Mouse (Mus musculus): ENCODE measurements around the gene Rarb.

Gene Rarb

DNA sequence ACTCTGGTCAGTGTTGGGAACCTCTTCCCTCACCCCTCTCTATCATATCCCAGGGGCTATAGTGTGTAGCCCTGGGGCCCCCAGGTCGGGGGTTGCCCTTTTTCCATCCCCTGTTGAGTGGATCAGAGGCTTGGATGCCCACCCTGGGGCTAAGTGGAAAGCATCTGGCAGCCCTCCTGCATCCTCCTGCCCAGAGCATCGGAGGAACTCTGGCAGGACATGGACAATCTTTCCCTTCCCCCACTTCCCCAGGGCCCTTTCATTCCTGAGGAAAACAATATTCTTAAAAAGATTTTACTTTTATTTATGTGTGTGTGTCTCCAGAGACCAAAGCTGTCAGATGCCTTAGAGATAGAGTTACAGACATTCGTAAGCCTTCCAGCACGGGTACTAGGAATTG is 281.5 kb downstream of the Rarb start:
- no peak for DNase-seq (ENCODE audit: low read depth, low spot score)

DNA sequence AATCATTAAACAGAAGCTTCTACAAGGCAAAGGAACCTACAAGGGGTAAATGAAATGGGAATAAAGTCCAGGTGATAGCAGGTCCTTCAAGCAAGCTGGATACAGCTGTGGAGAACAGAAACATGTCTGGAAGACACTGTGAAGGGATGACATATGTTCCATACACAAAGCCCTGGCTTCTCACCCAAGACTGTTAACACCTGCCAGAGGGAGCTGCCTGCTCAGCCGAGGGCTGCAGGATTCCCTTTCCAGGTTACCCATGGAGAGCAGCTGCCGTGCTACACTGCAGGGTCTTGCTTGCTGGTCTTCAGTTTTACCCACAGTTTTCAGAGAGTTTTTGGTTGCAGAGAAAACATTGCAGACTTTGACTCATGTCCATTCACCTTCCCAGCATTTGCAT is 290.3 kb downstream of the Rarb start:
- no peak for DNase-seq (ENCODE audit: low read depth, low spot score)

DNA sequence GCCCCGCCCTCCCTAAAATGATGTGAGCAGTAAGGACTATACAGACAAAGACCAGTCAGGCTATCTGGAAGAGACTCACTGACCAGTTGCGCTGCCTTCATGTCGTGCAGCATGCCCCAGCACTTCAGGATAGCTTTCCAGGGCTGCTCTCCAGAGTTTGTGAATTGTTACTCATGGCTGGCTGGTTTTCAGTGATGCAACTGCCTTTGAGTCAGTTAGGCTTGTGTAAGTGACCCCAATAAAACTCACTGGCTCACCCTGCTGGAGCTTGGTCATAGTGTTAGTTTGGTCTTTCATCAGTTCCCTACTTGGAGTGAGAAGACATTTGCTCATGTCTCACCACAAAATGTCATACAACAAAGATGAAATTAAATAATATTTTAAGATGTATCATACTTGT is 292.8 kb downstream of the Rarb start:
- DNase-seq (ENCODE audit: low read depth, low spot score) = no peak

DNA sequence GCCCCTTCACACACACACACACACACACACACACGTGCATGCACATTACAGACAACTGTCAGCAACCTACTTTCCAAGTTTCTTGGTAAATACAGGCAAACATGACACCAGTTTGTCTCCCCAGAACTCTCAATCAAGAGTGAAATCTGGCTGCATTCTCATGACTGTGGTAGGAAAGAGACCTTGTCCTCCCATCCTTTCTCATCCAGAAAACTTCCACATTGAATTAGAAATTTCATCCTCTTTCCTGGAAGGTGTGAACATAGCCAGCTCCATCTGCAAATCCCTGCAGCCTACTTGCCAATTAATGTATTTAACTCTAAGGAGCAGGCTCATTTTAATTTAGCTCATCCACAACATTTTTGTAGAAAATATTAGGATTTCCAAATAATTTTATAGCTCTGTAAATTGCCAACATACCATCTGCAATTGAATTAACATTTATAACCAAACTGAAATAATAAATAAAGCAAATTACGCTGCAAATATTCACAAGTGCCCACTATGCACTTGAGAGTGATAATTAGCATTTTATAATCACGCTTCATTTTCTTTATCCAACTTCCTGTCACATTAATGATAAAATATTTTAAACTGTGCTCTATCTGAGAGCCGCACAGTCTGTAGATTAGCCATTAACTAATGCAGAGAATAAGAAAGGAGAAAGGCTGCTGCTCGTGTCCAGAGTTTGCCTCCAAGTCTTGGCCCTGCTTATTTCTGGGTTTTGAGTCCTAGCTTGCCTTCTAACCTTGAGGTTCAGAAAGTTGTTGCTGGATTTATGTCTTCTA is 293.6 kb downstream of the Rarb start:
- no peak for DNase-seq (ENCODE audit: low read depth, low spot score)

DNA sequence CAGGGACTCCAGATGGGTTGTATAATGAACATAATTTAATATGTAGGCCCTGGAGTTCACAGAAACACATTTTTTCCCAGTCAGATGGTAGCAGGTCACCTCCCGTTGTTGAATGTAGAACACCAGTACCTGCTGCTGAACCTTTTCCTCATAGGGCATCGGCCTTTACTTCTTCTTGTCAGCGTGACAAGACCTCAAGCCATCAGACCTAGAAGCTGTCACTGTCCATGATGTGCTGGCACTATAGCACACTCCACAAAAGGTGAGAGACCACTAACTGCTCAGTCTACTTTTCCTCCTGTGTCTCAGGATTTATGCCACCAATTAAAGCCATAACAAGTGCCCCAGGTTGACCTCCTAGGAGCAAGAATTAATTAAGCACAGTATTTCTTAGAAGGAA is 296.1 kb downstream of the Rarb start:
- DNase-seq (ENCODE audit: low read depth, low spot score) = no peak

DNA sequence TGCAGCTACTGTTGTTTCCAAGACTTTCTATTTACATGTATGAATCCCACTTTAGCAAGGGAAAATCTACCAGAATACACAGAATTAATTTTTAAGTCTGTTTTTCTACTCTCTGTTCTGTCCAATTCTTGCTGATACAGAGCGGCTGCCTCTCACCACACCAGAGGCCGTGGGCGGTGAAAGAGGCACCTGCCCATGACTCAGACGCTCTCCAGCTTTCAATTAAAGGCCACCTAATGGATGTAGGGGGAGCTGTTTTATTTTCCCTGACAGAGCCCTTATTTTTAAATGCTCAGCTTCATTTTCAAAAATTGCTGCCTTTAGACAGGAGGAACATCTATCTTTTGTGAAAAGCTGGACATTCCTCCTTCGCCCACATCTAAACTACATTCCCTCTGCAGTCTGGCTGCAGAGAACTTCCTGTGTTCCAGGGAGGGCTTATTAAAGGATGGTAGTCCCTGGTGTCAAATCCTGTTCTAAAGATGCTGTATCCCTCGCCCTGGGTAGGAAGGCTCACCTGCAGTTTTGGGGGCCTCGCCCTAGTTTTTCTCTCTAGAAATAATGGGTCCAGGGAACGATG is 299.3 kb downstream of the Rarb start:
- DNase-seq (ENCODE audit: low read depth, low spot score) = no peak

DNA sequence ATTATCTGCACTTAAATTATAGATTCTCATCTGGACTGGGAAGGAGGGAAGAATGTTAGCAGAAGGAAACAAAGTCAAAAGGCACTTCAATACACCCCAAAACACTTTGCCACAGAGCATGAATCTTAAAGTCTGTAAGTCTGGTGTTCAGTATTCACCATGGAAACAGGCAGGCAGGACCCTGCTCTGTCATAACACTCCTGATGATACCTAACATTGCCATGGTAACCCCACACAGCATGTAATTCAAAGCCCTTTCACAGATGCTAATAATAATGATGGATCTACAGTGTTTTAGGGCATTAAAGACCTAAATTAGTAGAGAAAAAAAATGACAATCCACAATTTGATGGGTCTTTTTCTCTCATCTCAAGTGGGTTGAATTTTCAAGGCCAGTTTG is 301.0 kb downstream of the Rarb start:
- DNase-seq (ENCODE audit: low read depth, low spot score) = no peak

DNA sequence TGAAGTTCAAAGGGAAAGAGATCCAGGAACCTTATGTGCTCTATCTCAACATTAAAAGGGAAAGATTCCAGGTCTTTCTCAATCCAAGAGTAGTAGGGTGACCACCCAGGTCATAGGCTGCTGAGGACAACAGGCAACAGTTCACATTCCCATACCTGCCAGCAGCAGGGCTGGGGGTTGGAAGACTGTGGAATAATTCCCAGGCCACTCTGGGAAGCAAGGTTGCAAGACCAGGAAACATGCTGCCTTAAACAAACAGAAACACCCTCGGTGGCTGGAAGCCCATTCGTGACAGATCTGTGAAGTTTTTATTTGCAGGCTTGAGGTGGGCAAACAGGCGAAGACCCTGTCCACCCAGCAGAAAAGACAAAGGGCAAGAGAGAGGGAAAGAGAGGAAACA is 303.2 kb downstream of the Rarb start:
- no peak for DNase-seq (ENCODE audit: low read depth, low spot score)

DNA sequence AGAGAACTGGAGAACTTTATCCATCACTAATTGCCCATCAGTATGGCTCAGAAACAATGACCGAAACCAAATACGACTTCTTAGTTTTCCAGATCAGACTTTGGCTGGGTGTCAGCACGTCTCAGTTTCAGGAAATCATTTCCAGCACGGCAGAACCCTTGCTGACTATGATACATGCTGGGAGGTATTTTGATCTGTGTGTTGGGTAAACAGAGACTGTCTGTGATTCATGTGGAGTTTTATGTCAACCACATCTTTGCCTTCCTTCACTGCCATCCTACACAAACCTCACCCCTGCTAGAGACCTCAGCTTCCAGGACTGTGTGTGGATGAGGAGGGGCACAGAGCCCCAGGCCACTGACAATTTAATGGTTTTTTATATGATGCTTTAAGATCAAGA is 308.4 kb downstream of the Rarb start:
- DNase-seq (ENCODE audit: low read depth, low spot score) = no peak

DNA sequence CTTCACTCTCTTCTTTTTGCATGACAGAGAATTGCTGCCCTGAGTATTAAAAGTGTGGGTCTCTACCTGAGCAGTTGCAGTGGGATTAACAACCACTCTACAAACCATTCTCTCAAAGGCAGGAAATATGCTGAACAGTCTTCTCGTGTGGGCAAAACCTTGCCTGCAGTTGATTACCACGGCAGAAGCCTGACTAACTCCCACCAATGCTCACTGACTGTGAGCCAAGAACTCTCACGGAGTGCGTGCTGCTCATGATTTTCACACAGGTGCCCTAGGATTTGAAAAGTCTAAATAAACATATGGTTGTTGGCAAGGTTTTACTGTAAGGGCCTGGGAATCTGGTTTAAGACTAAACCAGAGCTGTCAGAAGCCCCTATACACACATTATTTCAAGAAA is 309.1 kb downstream of the Rarb start:
- no peak for DNase-seq (ENCODE audit: low read depth, low spot score)

DNA sequence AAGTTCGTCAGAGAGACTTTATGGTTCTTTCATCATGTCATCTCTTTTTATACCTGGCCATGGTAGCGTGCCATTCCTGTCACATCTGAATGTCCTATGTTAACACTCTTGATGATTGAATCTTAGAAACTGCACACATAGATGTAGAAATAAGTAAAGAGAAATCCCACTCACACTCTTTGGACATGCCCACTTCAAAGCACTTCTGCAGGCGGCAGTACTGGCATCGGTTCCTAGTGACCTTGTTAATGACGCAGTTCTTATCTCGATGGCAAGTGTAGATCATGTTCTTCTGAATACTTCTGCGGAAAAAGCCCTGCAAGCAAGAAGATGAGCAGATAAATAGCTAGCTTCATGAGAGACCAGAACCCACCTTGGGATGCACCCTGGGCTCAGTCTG is 310.2 kb downstream of the Rarb start:
- no peak for DNase-seq (ENCODE audit: low read depth, low spot score)

DNA sequence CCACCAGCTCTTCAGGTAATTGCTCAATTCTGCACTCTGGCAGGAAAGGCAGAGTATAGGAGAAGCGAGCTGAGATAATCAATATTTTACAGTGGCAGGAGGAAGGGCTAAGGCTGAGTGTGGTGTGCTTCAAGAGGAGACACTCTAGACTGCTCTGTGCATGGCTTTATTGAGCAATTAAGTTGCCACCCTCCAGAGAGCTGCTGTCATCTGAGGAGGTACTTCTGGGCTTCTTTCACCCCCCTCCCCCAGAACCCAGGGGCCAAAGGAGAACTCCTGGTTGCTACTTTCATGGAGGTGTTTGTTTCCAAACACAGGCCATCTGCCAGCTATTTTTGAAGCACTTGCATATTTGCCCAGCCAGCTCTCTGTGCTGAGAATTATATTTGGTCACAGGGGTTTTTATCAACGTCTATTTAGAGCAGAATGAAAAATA is 321.7 kb downstream of the Rarb start:
- DNase-seq (ENCODE audit: low read depth, low spot score) = no peak

DNA sequence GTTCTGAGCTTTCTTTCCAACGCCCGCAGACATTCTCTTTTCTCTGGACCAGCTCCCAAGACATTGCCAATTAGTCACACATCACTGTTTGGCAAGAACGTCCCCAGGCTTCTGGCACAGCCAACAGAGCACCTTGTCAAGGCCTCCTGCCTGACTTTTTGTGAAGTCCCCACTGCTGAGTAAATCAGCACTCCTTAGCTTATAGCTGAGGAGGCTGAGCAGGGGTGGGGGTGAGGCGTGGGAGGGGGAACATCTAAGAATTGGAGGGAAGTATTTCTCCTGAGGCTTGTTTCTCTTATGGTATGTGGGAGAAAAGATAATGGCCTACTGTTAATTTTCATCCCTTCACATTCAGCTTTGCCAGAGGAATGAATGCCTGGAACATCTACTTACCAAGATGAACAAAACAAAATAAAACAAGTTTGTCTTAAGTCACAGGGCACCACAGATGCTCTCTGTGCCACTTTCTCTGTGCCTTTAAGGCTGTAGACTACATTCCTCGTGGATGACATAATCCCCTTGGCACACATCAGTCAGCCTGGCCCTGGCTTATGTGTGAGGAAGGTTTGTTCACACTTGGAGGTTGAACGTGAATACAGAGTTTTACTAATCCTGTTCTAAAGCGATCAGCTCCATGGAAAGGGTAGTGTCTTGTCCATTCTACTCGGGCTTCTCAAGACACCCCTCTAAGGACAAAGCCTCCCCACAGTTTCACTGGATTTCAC is 335.1 kb downstream of the Rarb start:
- DNase-seq (ENCODE audit: low read depth, low spot score) = no peak

DNA sequence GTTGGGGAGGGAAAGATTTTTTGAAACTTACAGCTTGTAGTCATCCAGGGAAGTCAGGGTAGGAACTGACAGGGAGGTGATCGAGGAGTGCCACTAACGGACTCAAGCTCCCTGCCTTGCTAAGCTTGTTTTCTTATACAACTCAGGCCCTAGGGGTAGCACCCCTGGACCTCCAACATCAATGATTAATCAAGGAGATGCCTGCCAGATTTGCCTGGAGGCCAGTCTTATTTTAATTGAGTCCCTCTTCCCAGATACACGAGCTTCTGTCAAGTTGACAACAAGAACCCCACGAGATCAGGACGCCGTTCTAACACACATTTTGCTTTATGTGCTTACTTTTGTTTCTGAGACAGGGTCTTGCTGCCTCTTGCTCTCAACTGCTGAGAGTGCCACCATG is 338.3 kb downstream of the Rarb start:
- DNase-seq (ENCODE audit: low read depth, low spot score) = no peak

DNA sequence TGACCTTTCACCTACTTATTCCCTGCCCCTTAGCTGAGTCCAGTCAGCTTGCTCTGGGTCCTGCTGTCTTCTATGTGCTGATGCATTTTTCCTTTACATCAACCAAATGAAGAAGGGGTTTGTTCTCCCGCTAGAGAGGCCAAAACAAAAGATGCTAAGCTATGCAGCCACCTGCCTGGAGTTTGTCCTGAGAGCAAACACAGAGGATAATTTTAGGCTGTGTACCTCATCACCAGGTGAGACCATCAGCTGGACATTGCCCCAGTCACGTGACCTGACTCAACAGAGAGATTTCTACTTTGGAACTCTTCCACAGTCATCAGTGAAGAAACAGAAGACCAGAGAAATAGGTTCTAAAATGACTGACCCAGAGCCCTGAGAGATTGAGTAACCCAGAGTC is 339.4 kb downstream of the Rarb start:
- DNase-seq (ENCODE audit: low read depth, low spot score) = no peak

DNA sequence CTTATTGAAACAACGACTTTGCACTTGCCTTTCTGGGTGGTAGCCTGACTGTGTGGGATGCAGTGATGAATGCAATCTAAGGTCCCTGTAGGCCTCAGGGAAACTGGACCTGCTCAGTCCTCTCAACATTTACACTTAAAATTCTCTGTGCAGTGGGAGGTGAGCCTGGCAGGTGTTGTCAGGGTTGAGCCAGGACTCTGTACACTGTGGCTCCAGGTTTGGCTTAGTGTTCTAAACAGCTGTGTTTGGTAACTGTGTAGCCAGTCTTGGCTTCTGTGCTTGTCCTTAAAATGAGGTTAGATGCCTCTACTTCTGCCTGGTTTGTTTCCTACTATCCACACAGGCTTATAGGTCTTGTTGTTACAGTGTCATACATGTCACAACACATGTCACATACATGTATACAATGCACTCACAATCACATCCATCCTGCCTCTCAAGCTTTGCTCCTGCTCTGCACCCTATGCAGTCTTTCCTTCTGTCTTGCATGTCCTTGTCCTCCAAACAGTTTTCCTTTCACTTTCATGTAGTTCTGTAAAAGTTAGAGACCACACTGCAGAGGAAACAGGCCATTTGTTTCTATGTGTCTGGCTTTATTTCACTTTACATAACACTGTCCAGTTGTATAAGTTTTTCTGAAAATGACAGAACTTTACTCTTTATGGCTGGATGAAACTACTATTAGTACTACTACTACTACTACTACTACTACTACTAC is 340.2 kb downstream of the Rarb start:
- DNase-seq (ENCODE audit: low read depth, low spot score) = no peak

DNA sequence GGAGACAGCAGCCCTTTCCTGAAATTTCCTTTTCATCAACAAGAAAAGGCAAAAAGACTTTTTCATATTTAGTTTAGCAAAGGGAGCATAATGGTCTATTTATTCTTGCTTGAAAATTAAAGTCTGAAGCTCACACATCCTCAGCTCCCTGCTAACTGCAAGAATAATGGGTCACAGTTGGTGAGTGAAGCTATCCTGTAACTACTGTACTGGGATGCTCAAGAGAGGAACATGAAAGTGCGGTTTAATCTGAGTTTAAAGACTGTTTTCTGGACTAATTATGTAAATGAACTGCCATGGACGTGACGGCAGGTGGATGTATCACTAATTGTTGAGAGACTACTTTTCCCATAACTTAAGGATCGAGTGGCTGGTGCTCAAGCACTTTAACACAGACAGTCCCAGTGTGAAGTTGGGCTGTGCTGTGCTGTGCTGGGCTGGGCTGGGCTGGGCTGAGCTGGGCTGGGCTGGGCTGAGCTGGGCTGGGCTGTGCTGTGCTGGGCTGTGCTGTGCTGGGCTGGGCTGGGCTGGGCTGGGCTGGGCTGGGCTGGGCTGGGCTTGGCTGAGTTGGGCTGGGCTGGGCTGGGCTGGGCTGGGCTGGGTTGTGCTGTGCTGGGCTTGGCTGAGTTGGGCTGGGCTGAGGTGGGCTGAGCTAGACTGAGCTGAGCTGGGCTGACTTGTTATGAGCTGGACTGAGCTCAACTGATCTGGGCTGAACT is 370.5 kb downstream of the Rarb start:
- DNase-seq (ENCODE audit: low read depth, low spot score) = no peak

DNA sequence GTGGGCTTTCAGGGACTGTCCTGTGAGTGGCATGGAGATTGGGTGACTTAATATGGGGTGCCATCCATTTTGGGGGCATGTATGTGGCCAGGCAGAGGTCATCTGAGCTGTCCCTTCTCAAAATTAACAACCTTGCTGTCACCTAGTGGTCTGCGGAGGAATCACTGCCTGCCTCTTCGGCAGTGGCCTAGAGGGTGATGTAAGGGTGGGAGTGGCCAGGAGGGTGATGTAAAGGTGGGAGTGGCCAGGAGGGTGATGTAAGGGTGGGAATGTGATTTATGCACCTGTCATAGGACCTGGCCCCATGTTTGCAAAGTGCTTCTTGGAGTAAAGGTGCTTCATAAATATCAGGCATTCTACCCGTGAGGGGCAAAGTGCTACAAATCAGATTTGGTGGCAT is 371.4 kb downstream of the Rarb start:
- peak; percentile 24 for DNase-seq (ENCODE audit: low read depth, low spot score)

DNA sequence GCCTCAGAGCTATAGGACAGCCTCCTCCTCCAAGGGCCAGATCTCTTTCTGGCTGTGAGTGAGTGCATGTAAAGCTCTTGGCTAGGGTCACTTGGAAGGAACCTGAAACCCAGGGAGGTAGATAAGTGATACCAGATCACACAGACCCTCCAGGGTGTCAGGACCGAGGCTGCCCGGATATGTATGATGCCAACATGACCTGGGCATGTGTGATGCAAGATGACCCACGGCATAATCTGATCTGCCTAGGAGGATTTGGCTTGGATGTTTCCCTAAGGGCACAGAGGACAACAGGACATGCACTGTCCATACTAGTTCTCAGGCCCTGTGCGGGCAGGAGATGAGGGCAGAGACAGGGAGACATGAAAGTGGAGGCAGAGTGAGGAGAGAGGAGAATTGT is 374.1 kb downstream of the Rarb start:
- DNase-seq (ENCODE audit: low read depth, low spot score) = no peak

DNA sequence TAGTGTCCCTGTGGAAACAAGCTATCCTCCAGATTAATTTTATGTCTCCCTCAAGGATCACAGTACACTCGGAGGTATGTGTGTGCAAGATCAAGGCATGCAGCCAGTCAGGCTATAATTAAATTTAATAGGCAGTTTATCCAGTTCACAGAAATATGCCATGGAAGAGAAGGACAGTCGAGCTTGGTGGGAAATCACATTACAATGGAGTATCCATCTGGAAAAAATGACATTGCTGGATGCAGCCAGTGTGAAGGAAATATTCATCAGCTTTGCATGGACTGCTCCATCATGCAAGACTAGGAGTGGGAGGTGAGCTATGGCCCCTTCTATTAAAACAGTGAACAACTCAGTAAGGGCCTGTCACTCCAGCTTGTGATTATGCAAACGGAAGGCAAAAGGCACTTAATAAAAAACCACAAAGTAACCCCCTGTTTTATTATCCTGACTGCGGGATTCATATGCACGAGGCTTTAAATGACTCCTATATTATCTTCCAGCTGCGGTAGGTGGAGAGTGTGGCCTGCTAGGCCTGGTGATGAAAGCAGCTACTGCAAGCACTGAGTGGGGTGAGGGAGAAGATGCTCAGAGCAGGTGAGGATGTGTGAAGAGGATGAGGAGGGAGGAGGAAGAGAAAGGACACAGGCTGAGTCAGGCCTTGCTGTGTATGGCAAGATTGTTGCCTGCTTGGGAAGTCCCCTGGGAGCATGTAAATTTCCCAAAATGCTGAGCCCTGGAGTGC is 379.4 kb downstream of the Rarb start:
- no peak for DNase-seq (ENCODE audit: low read depth, low spot score)

DNA sequence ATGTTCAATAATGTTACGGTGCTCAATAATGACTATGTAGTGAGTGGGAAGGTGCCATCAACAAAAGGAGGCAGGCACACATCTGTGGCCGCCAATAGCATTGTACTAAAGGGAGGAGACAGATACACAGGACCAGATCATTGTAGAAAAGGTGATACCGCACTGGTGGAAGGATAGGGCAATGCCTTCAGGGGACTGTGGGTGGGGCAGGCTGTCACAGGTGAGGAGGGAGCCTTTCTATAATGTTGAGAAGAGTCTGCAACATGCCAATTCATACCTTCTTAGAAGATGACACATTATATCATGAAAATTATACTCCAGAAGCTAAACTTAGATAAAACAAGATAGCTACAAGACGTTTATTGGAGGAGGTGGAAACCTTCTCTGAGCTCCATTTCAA is 381.6 kb downstream of the Rarb start:
- DNase-seq (ENCODE audit: low read depth, low spot score) = no peak

Measured in embryo, embryonic 11.5 days (tissue).